Mouse (Mus musculus): ENCODE results near the gene Rd3l. TPM values are rescaled to one million over a fixed set of nuclear protein-coding genes. Genes with fewer than 3 reads are reported as not detected.
"Not testable (repeated sequence)": the region's sequence is repeated elsewhere in the genome, so short reads cannot be mapped to it uniquely, and the experiment has no call there.

The Rd3l gene
- polyA plus RNA-seq, 1 experiment from 2014 or later, result not detected

GRCm38 (mm10) chr12:111951701-111952100 is 29.4 kb downstream of the Rd3l start:
- Histone ChIP-seq H3K9me3 (ENCODE audit: control insufficient read depth, low read length) (no peaks in the 10 kb centered on the region), H3K36me3 (replicated peaks; ENCODE audit: control insufficient read depth, insufficient read depth) (no peaks in the 10 kb centered on the region), H3K9ac (no peak overlapping the region), H3K27me3 (ENCODE audit: control insufficient read depth, insufficient read depth, low read length) (no peaks in the 10 kb centered on the region), H3K4me3 (replicated peaks; ENCODE audit: low read length) (no peak overlapping the region), H3K4me2 (replicated peaks) (no peak overlapping the region), H3K4me1 (replicated peaks; ENCODE audit: control insufficient read depth, insufficient read depth, low read length) (no peaks in the 10 kb centered on the region; the same call in 1 of the 2 replicates), H3K27ac (no peak overlapping the region)
- WGBS, result 46% methylated on average over 5 of the region's 5 CpGs
- DNase-seq (ENCODE audit: low spot score), result no peak
- ATAC-seq (ENCODE audit: low FRiP score), result no peak

GRCm38 (mm10) chr12:111950486-111950885 is 30.6 kb downstream of the Rd3l start:
- no peak overlapping the region for H3K9ac ChIP-seq
- H3K4me2 ChIP-seq (replicated peaks), result no peak overlapping the region
- H3K27me3 ChIP-seq (ENCODE audit: control insufficient read depth, insufficient read depth, low read length), result no peaks in the 10 kb centered on the region
- H3K9me3 ChIP-seq (ENCODE audit: control insufficient read depth, low read length), result no peaks in the 10 kb centered on the region
- no peak overlapping the region for H3K27ac ChIP-seq
- ATAC-seq (ENCODE audit: low FRiP score), result no peak
- H3K4me3 ChIP-seq (replicated peaks; ENCODE audit: low read length), result no peak overlapping the region
- H3K4me1 ChIP-seq (replicated peaks; ENCODE audit: control insufficient read depth, insufficient read depth, low read length), result no peaks in the 10 kb centered on the region; the same call in 1 of the 2 replicates
- no peak for DNase-seq (ENCODE audit: low spot score)
- H3K36me3 ChIP-seq (replicated peaks; ENCODE audit: control insufficient read depth, insufficient read depth), result no peaks in the 10 kb centered on the region
- 88% methylated on average over 5 of the region's 5 CpGs for WGBS

- Histone ChIP-seq H3K4me2 (replicated peaks) (no peak overlapping the region), H3K27ac (no peak overlapping the region), H3K9ac (no peak overlapping the region), H3K9me3 (ENCODE audit: control insufficient read depth, low read length) (no peaks in the 10 kb centered on the region), H3K4me3 (replicated peaks; ENCODE audit: low read length) (no peak overlapping the region), H3K4me1 (replicated peaks; ENCODE audit: control insufficient read depth, insufficient read depth, low read length) (no peaks in the 10 kb centered on the region; the same call in 1 of the 2 replicates), H3K36me3 (replicated peaks; ENCODE audit: control insufficient read depth, insufficient read depth) (no peaks in the 10 kb centered on the region), H3K27me3 (ENCODE audit: control insufficient read depth, insufficient read depth, low read length) (no peaks in the 10 kb centered on the region)
- DNase-seq (ENCODE audit: low spot score) (peak; percentile 45), ATAC-seq (ENCODE audit: low FRiP score) (no peak)
- 51% methylated on average over 2 of the region's 2 CpGs for WGBS
Observed at GRCm38 (mm10) chr12:111946716-111947115, 34.4 kb downstream of the Rd3l start.

GRCm38 (mm10) chr12:111945765-111946655 is 35.1 kb downstream of the Rd3l start:
- not testable (repeated sequence) for ATAC-seq (ENCODE audit: low FRiP score); H3K4me1 ChIP-seq (replicated peaks; ENCODE audit: control insufficient read depth, insufficient read depth, low read length); H3K9me3 ChIP-seq (ENCODE audit: control insufficient read depth, low read length); H3K9ac ChIP-seq; DNase-seq (ENCODE audit: low spot score); H3K27me3 ChIP-seq (ENCODE audit: control insufficient read depth, insufficient read depth, low read length); H3K4me3 ChIP-seq (replicated peaks; ENCODE audit: low read length); H3K4me2 ChIP-seq (replicated peaks); H3K27ac ChIP-seq; H3K36me3 ChIP-seq (replicated peaks; ENCODE audit: control insufficient read depth, insufficient read depth)
- WGBS, result 66% methylated on average over 8 of the region's 15 CpGs

- Histone ChIP-seq H3K27ac (no peak overlapping the region), H3K9me3 (ENCODE audit: control insufficient read depth, low read length) (no peaks in the 10 kb centered on the region), H3K9ac (no peak overlapping the region), H3K4me1 (replicated peaks; ENCODE audit: control insufficient read depth, insufficient read depth, low read length) (no peaks in the 10 kb centered on the region), H3K27me3 (ENCODE audit: control insufficient read depth, insufficient read depth, low read length) (no peaks in the 10 kb centered on the region), H3K4me2 (replicated peaks) (no peak overlapping the region), H3K36me3 (replicated peaks; ENCODE audit: control insufficient read depth, insufficient read depth) (no peaks in the 10 kb centered on the region), H3K4me3 (replicated peaks; ENCODE audit: low read length) (no peak overlapping the region)
- WGBS, result 73% methylated on average over 8 of the region's 8 CpGs
- ATAC-seq (ENCODE audit: low FRiP score) (no peak), DNase-seq (ENCODE audit: low spot score) (no peak)
Observed at GRCm38 (mm10) chr12:111945115-111945514, 36.0 kb downstream of the Rd3l start.

GRCm38 (mm10) chr12:111944065-111944987 is 36.8 kb downstream of the Rd3l start:
- ATAC-seq (ENCODE audit: low FRiP score), result not testable (repeated sequence)

GRCm38 (mm10) chr12:111943421-111944064 is 37.6 kb downstream of the Rd3l start:
- no peaks in the 10 kb centered on the region for H3K27me3 ChIP-seq (ENCODE audit: control insufficient read depth, insufficient read depth, low read length)
- no peak for ATAC-seq (ENCODE audit: low FRiP score)
- 63% methylated on average over 10 of the region's 10 CpGs for whole genome bisulfite sequencing
- H3K36me3 ChIP-seq (replicated peaks; ENCODE audit: control insufficient read depth, insufficient read depth), result no peaks in the 10 kb centered on the region
- H3K4me1 ChIP-seq (replicated peaks; ENCODE audit: control insufficient read depth, insufficient read depth, low read length), result no peaks in the 10 kb centered on the region
- H3K9ac ChIP-seq, result no peak overlapping the region
- DNase-seq (ENCODE audit: low spot score), result no peak
- no peak overlapping the region for H3K4me3 ChIP-seq (replicated peaks; ENCODE audit: low read length)
- H3K9me3 ChIP-seq (ENCODE audit: control insufficient read depth, low read length), result no peaks in the 10 kb centered on the region
- H3K27ac ChIP-seq, result no peak overlapping the region
- no peak overlapping the region for H3K4me2 ChIP-seq (replicated peaks)

More at GRCm38 (mm10) chr12:111944065-111944987, 36.8 kb downstream of the Rd3l start:
- DNase-seq (ENCODE audit: low spot score); H3K4me1 ChIP-seq (replicated peaks; ENCODE audit: control insufficient read depth, insufficient read depth, low read length); H3K9ac ChIP-seq; H3K4me2 ChIP-seq (replicated peaks); H3K36me3 ChIP-seq (replicated peaks; ENCODE audit: control insufficient read depth, insufficient read depth); H3K27me3 ChIP-seq (ENCODE audit: control insufficient read depth, insufficient read depth, low read length); H3K4me3 ChIP-seq (replicated peaks; ENCODE audit: low read length); H3K9me3 ChIP-seq (ENCODE audit: control insufficient read depth, low read length): not testable (repeated sequence)
- H3K27ac ChIP-seq, result 0 out of 2 replicates have a peak overlapping the region, but pooled peaks have one; percentile 29
- 79% methylated on average over 15 of the region's 20 CpGs for WGBS

GRCm38 (mm10) chr12:111938623-111939177 is 42.4 kb downstream of the Rd3l start:
- DNase-seq (ENCODE audit: low spot score) (no peak), ATAC-seq (ENCODE audit: low FRiP score) (no peak)
- Histone ChIP-seq H3K27me3 (ENCODE audit: control insufficient read depth, insufficient read depth, low read length) (no peaks in the 10 kb centered on the region), H3K9me3 (ENCODE audit: control insufficient read depth, low read length) (no peaks in the 10 kb centered on the region), H3K4me1 (replicated peaks; ENCODE audit: control insufficient read depth, insufficient read depth, low read length) (0 out of 2 replicates have a peak, but pooled peaks cover 12% of the 10 kb centered on the region), H3K9ac (no peak overlapping the region), H3K4me2 (replicated peaks) (no peak overlapping the region), H3K36me3 (replicated peaks; ENCODE audit: control insufficient read depth, insufficient read depth) (no peaks in the 10 kb centered on the region), H3K4me3 (replicated peaks; ENCODE audit: low read length) (no peak overlapping the region), H3K27ac (no peak overlapping the region)
- 82% methylated on average over 1 of the region's 1 CpGs for WGBS

Data from hindbrain, embryonic 14.5 days (tissue).